Mouse (Mus musculus): ENCODE measurements at regions not wholly inside any gene's neighbourhood (a gene's known extent, or its start where the extent isn't known, plus 50 kb on each side); places are given as distances from the start of the nearest gene placed in this dataset.
"Not testable (repeated sequence)": the region's sequence is repeated elsewhere in the genome, so short reads cannot be mapped to it uniquely, and the experiment has no call there.

- DNase-seq = no peak
These were observed 578.3 kb upstream of the Ccdc54 start for GRCm38 (mm10) chr16:51169294-51169693.

- no peak for DNase-seq
These were observed 569.8 kb upstream of the Ccdc54 start for GRCm38 (mm10) chr16:51160768-51161167.

DNA sequence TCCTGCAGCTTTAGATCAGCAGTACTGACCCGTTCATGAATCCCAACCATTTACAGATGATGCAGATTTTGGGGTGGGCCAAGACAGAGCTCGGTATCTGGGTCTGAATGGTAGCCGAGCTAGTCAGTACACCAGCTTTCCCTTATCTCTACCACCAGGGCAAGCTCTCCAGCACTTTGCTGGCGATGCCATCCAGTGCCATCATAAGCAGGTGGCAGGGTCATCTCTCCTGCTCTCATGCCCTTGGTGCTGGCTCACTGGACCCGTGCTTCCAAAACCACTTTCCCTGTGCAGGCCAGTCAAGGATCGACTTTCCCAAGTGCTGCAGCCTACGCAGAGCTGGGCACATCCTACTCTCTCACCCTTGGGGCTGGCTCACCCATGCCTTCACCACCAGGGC lies 547.6 kb upstream of the Ccdc54 start:
- DNase-seq = no peak

GRCm38 (mm10) chr16:51119835-51120234 lies 528.9 kb upstream of the Ccdc54 start:
- no peak for DNase-seq

DNA sequence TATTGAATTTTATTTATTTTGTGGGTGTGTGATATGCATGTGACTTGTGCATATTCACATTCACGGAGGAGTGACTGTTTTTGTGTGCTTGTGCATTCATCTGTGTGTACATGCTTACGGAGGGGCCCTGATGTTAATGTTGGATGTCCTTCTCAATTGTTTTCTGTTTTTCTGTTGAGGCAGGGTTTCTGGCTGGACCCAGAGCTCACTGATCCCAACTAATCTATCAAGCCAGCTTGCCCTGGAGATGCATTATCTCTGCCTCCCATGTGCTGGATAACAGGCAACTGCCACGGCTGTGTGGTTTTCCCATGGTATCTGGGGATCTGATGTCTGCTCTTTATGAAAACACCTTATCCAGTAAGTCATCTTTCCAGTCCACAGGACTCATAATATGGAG lies 527.4 kb upstream of the Ccdc54 start:
- DNase-seq = no peak

GRCm38 (mm10) chr16:51117836-51118235 lies 526.9 kb upstream of the Ccdc54 start:
- DNase-seq = no peak

GRCm38 (mm10) chr16:51109864-51110263 lies 518.9 kb upstream of the Ccdc54 start:
- DNase-seq = no peak

GRCm38 (mm10) chr16:51107421-51107820 lies 516.5 kb upstream of the Ccdc54 start:
- no peak for DNase-seq

DNA sequence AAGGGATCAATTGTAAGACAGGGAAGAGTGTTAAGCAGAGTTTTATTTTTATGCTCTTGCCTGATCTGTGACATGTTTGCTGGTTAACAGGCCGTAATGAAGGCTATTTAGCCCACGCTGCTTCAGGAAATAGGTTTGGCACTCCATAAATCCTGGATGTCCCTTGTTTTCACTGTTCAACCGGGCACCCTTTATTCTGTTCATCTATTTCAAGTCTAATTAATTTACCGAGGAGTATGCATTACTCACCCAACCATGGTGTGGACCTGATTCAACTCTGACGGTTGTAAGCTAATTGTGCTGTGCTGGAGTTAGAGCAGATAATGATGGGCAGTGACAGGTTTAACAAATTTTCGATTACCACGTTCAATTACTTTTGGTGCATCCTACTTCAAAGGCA lies 495.6 kb upstream of the Ccdc54 start:
- no peak for DNase-seq

DNA sequence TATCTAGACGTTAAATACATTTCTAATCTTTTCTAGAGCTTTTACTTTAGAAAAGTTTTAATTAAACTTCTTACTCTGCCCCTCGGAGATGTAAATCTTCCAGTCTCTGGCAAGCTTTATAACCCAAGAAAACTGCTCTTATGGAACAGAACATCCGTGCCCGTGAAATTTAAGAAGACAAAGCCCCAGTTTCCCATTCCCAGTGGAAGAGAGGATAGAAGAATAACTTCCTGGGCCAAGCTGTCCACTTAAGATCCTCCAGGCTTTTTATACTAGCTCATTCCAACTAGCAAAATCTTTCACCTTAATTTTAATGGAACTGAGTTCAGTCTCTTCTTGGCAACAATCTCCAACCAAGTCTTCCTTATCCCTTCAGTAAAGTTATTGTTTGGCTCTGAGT lies 489.2 kb upstream of the Ccdc54 start:
- no peak for DNase-seq

DNA sequence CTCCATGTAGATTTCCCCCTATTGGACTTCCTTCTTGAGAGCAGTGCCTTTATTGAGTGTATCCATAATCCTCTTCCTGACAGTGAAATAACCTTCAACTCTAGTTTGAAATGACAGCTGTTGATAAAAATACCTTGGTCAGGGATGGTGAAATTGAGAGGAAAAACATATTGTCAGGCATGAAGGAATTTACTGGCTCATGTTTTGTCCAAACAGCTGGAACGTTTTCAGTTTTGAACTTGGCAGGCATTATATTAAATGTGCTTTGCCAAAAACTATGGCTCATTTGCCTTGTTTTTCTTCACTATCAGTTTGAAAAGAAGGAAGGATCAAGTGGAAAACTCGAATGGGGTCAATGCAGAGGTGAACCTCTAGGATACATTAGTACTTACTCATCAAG lies 457.7 kb upstream of the Ccdc54 start:
- DNase-seq = no peak

DNA sequence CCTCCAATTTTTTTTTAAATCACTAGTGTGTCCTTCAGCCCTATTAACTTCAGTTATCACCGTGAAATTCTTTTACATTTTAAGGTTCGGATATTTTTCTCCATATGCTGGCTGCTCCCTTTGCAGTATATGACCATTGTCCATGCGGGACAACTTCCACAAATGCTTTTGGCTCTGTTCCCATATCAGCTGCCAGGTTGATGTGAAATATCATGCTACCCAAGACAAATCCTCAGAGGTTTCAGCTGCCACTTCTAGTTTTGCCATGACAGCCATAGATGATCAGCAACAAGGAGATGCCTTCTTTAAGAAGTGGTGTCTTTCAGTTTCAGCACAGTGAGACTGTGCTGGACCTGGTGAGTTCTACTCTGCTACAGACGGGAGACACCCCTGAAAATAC lies 457.2 kb upstream of the Ccdc54 start:
- no peak for DNase-seq

GRCm38 (mm10) chr16:51041311-51041710 lies 450.4 kb upstream of the Ccdc54 start:
- DNase-seq = no peak

- DNase-seq = no peak
These were observed 411.9 kb upstream of the Ccdc54 start for GRCm38 (mm10) chr16:51002876-51003275.

DNA sequence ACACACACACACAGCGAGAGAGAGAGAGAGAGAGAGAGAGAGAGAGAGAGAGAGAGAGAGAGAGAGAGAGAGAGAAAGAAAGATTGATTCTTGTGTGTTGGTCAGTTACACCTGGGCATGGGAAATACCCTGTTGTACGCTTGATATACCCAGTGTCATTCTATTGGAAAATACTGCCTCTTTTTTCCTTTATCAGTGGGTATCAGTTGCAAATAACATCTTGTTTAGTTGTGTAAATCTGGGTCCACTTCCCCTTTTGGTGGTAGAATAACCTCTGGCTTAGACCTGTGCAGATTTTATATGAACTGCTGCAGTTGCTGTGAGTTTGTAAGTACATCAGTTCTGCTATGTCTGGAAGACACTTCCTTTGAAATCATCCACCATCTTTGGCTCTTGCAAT lies 373.4 kb upstream of the Ccdc54 start:
- DNase-seq = no peak

DNA sequence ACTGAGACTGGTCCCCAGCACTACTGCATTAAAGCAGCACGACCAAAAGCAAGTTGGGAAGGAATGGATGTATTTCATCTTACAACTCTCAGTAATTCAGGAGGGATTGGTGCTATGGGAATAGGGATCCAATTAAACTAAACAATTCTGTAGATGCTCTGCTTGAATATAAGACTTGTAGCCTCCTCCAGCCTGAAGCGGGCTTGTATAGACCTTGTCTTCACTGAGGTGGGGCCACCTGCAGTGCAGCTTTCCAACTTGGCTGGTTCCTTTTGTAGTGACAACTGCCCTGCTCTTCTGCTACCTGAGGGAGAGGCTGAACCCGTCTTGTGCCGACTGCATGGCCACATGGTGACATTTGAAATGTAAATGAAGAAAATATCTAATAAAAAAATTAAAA lies 353.1 kb upstream of the Ccdc54 start:
- DNase-seq = no peak

- DNase-seq = not testable (repeated sequence)
These were observed 352.6 kb upstream of the Ccdc54 start for GRCm38 (mm10) chr16:50943581-50943980.

GRCm38 (mm10) chr16:50942291-50942690 lies 351.3 kb upstream of the Ccdc54 start:
- DNase-seq = no peak

GRCm38 (mm10) chr16:50939316-50939715 lies 348.4 kb upstream of the Ccdc54 start:
- DNase-seq = no peak

- no peak for DNase-seq
These were observed 316.8 kb upstream of the Ccdc54 start for GRCm38 (mm10) chr16:50907732-50908131.

GRCm38 (mm10) chr16:50899151-50899550 lies 308.2 kb upstream of the Ccdc54 start:
- DNase-seq = no peak

- DNase-seq = no peak
These were observed 287.0 kb upstream of the Ccdc54 start for GRCm38 (mm10) chr16:50877926-50878325.

- no peak for DNase-seq
These were observed 280.4 kb upstream of the Ccdc54 start for GRCm38 (mm10) chr16:50871318-50871717.

GRCm38 (mm10) chr16:50863565-50863964 lies 272.6 kb upstream of the Ccdc54 start:
- no peak for DNase-seq

DNA sequence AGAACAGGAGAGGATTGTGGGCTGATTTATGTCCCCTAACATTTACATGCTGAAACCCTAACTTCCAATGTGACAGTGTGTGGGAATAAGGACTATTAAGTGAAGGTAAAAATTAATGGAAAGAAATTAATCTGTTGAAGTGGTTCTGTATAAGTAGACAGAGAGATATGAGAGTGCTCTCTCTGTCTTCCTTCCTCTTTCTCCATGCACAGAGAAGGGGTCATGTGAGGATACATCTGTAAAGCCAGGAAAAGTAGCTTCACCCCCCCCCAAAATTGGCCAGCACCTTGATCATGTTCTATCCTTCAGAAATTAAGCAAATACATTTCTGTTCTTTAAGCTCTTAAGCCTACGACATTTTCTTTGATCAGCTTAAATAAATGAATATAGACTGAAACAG lies 268.6 kb upstream of the Ccdc54 start:
- no peak for DNase-seq

Data from gastrocnemius, postnatal 25 days (tissue).